Mouse (Mus musculus) fat pad, adult 2 months (tissue): ENCODE results near the gene Eva1b.
A peak's percentile ranks its signal among the peaks of the same experiment; 100 is the strongest.

Experiments
- DNase-seq: peaks from one replicate; pipeline ENCODE4 v3.0.0-alpha.2; 2011; ENCODE audit warnings: low read depth, low spot score; ENCODE audit errors: extremely low read depth

The Eva1b gene

GRCm38 (mm10) chr4:126147533-126148160 is at the start of gene Eva1b:
Gene Eva1b (plus strand): TSS chr4:126147744.
- no peak for DNase-seq

GRCm38 (mm10) chr4:126099365-126099764 is 48.2 kb upstream of the Eva1b start:
- no peak for DNase-seq

GRCm38 (mm10) chr4:126100764-126101163 is 46.8 kb upstream of the Eva1b start:
- DNase-seq = no peak

GRCm38 (mm10) chr4:126102061-126102841 is 45.3 kb upstream of the Eva1b start:
- no peak for DNase-seq

GRCm38 (mm10) chr4:126103057-126103581 is 44.4 kb upstream of the Eva1b start:
- DNase-seq = no peak

GRCm38 (mm10) chr4:126103590-126104068 is 43.9 kb upstream of the Eva1b start, which contains the start of gene Stk40:
Gene Stk40 (plus strand): TSS chr4:126103957.
- DNase-seq = peak; percentile 85

GRCm38 (mm10) chr4:126104261-126105075 is 43.1 kb upstream of the Eva1b start:
- no peak for DNase-seq

GRCm38 (mm10) chr4:126105131-126105783 is 42.3 kb upstream of the Eva1b start:
- DNase-seq = no peak

GRCm38 (mm10) chr4:126108061-126108740 is 39.3 kb upstream of the Eva1b start:
- no peak for DNase-seq

- DNase-seq = peak; percentile 74
Measured at GRCm38 (mm10) chr4:126109613-126110373, 37.8 kb upstream of the Eva1b start.

- DNase-seq = no peak
Measured at GRCm38 (mm10) chr4:126110374-126111152, 37.0 kb upstream of the Eva1b start.

GRCm38 (mm10) chr4:126111153-126111549 is 36.4 kb upstream of the Eva1b start:
- no peak for DNase-seq

- no peak for DNase-seq
Measured at GRCm38 (mm10) chr4:126113243-126113642, 34.3 kb upstream of the Eva1b start.

GRCm38 (mm10) chr4:126113943-126114342 is 33.6 kb upstream of the Eva1b start:
- DNase-seq = no peak

GRCm38 (mm10) chr4:126115411-126115810 is 32.1 kb upstream of the Eva1b start:
- no peak for DNase-seq

- no peak for DNase-seq
Measured at GRCm38 (mm10) chr4:126115871-126116521, 31.5 kb upstream of the Eva1b start.

- no peak for DNase-seq
Measured at GRCm38 (mm10) chr4:126117116-126117515, 30.4 kb upstream of the Eva1b start.

- DNase-seq = no peak
Measured at GRCm38 (mm10) chr4:126118651-126119050, 28.9 kb upstream of the Eva1b start.
